Comparison of ENCODE assay signal across 10 mouse cellular contexts in genomic region chr10:79910556-79910955, GRCm38 (mm10). TPM values are rescaled to one million over a fixed set of nuclear protein-coding genes. Genes with fewer than 3 reads are reported as not detected.
DNase-seq lines count a peak whose midpoint lies in the region; ATAC-seq and TF ChIP-seq lines count a peak whose summit lies in the region.
"Had no signal": no experiment of that assay in that cellular context is flagged by ENCODE, and none has a peak within 500 bp of the region (broad histone marks: within the 10 kb centered on the region; RNA-seq: fewer than 3 reads in every experiment).

Gene Gm26602, plus strand, starts transcription at chr10:79910856.

- peaks cover 42% of the 10 kb centered on the region for H3K36me3 ChIP-seq in forebrain, embryonic 12.5 days (replicated peaks)
- peaks cover 21% of the 10 kb centered on the region for H3K36me3 ChIP-seq in intestine, postnatal 0 days (ENCODE audit: control insufficient read depth, insufficient read depth)
- peaks cover 9% of the 10 kb centered on the region; the same call in 1 of the 2 replicates for H3K36me3 ChIP-seq in neural tube, embryonic 14.5 days (ENCODE audit: control insufficient read depth, insufficient read depth, low read length)

- TF ChIP-seq CTCF in left cerebral cortex, adult 2 months (IDR thresholded peaks at IDR 0.05) = no peak
- TF ChIP-seq CTCF in intestine, postnatal 0 days (IDR thresholded peaks at IDR 0.05; ENCODE audit: low read depth) = no peak

- H3K4me2 ChIP-seq in forebrain, embryonic 12.5 days = no peak within 1 kb of the TSS
- no peak within 1 kb of the TSS for H3K4me2 ChIP-seq in intestine, postnatal 0 days (replicated peaks; ENCODE audit: low read depth)
- H3K4me2 ChIP-seq in neural tube, embryonic 14.5 days (ENCODE audit: low read depth, low read length) = no peak within 1 kb of the TSS

- peak within 1 kb of the TSS; percentile 99 for H3K27ac ChIP-seq in left cerebral cortex, adult 2 months
- peak within 1 kb of the TSS; percentile 78 for H3K27ac ChIP-seq in forebrain, embryonic 12.5 days
- H3K27ac ChIP-seq in intestine, postnatal 0 days (ENCODE audit: low read depth, low read length) = peak within 1 kb of the TSS; percentile 71; the same call in 1 of the 2 replicates
- peak within 1 kb of the TSS; percentile 83; the same call in 1 of the 2 replicates for H3K27ac ChIP-seq in neural tube, embryonic 14.5 days (ENCODE audit: low read depth, low read length)

- no peak for ATAC-seq in forebrain, embryonic 12.5 days (ENCODE audit: low FRiP score)
- no peak for ATAC-seq in intestine, postnatal 0 days
- ATAC-seq in neural tube, embryonic 14.5 days (ENCODE audit: low read depth) = no peak

- H3K4me1 ChIP-seq in forebrain, embryonic 12.5 days = peaks cover 30% of the 10 kb centered on the region
- H3K4me1 ChIP-seq in intestine, postnatal 0 days (replicated peaks; ENCODE audit: control insufficient read depth, insufficient read depth, low read length) = no peaks in the 10 kb centered on the region
- H3K4me1 ChIP-seq in neural tube, embryonic 14.5 days (ENCODE audit: control insufficient read depth, insufficient read depth, low read length) = peaks cover 16% of the 10 kb centered on the region

- DNase-seq in left cerebral cortex, adult 2 months (ENCODE audit: extremely low spot score in 1 of 2, low spot score in 2 of 2) = no peak
- DNase-seq in left cerebral cortex, postnatal 10 days (ENCODE audit: extremely low spot score in 1 of 2, low spot score in 2 of 2) = no peak
- no peak for DNase-seq in gastrocnemius, postnatal 4 days (ENCODE audit: low spot score in 2 of 2)
- DNase-seq in gastrocnemius, postnatal 36 days = no peak
- DNase-seq: adrenal gland, postnatal 14 days had no signal

- H3K9ac ChIP-seq in forebrain, embryonic 12.5 days = 0 out of 2 replicates have a peak within 1 kb of the TSS, but pooled peaks have one; percentile 25
- H3K9ac ChIP-seq in intestine, postnatal 0 days (ENCODE audit: low read depth, low read length) = no peak within 1 kb of the TSS
- no peak within 1 kb of the TSS for H3K9ac ChIP-seq in neural tube, embryonic 14.5 days (replicated peaks; ENCODE audit: low read depth, low read length)

- 93% methylated on average over 4 of the region's 4 CpGs for WGBS in forebrain, embryonic 12.5 days
- 100% methylated on average over 4 of the region's 4 CpGs for WGBS in intestine, postnatal 0 days
- WGBS in neural tube, embryonic 14.5 days = 89% methylated on average over 4 of the region's 4 CpGs

- intact Hi-C loops in left cerebral cortex, adult 2 months (cut with DNase I) = no loop called here
- intact Hi-C loops in left cerebral cortex, postnatal 10 days (cut with DNase I) = no loop called here
- intact Hi-C loops in gastrocnemius, postnatal 36 days (cut with DNase I) = no loop called here

- no peak within 1 kb of the TSS for H3K4me3 ChIP-seq in left cerebral cortex, adult 2 months
- no peak within 1 kb of the TSS for H3K4me3 ChIP-seq in forebrain, embryonic 12.5 days (replicated peaks)
- H3K4me3 ChIP-seq in intestine, postnatal 0 days (ENCODE audit: low read depth, low read length) = no peak within 1 kb of the TSS
- H3K4me3 ChIP-seq in neural tube, embryonic 14.5 days (ENCODE audit: low read depth, low read length) = no peak within 1 kb of the TSS; the same call in 1 of the 2 replicates

- no peaks in the 10 kb centered on the region for H3K9me3 ChIP-seq in forebrain, embryonic 12.5 days
- no peaks in the 10 kb centered on the region for H3K9me3 ChIP-seq in intestine, postnatal 0 days (ENCODE audit: control insufficient read depth)
- no peaks in the 10 kb centered on the region for H3K9me3 ChIP-seq in neural tube, embryonic 14.5 days (ENCODE audit: control insufficient read depth, low read length)

- no peaks in the 10 kb centered on the region; the same call in 1 of the 2 replicates for H3K27me3 ChIP-seq in forebrain, embryonic 12.5 days
- no peaks in the 10 kb centered on the region for H3K27me3 ChIP-seq in intestine, postnatal 0 days (replicated peaks; ENCODE audit: control insufficient read depth, insufficient read depth, low read length)
- H3K27me3 ChIP-seq in neural tube, embryonic 14.5 days (ENCODE audit: control insufficient read depth, insufficient read depth, low read length) = no peaks in the 10 kb centered on the region

RNA-seq across cellular contexts. Expression of gene Gm26602, which starts in this region (rescaled TPM):
- total RNA-seq in left cerebral cortex, adult 2 months (2021) = not detected
- total RNA-seq in left cerebral cortex, postnatal 10 days (2021) = not detected
- polyA plus RNA-seq in forebrain, embryonic 12.5 days (2016; fragmentation: Nextera tagmentation; extraction: Ambion mirVana) = 35.1 and 53.2 TPM in 2 replicates
- polyA plus RNA-seq in intestine, postnatal 0 days (2015; fragmentation: Nextera tagmentation; extraction: Ambion mirVana) = 2.9 and 17.9 TPM in 2 replicates
- 5.9 and 9.1 TPM in 2 replicates for polyA plus RNA-seq in neural tube, embryonic 14.5 days (2014; fragmentation: Nextera tagmentation; extraction: Ambion mirVana)
- not detected for total RNA-seq in gastrocnemius, postnatal 4 days (2021)
- total RNA-seq in gastrocnemius, postnatal 36 days (2021) = not detected
- total RNA-seq: adrenal gland, postnatal 14 days; layer of hippocampus, postnatal 10 days had no signal
- polyA plus RNA-seq: neural tube, embryonic 11.5 days had no signal
